Mouse (Mus musculus) E14TG2a.4 (cell line): ENCODE results near the gene Fam151b.

ENCODE experiments used
- CTCF ChIP-seq: conservative IDR thresholded peaks from 2 replicates; pipeline ENCODE4 v1.5.1; 2014; ENCODE audit warnings: low read length
- NANOG ChIP-seq: IDR thresholded peaks from 2 replicates; pipeline ENCODE4 v1.6.1; 2014; ENCODE audit warnings: borderline replicate concordance, low read length, mixed read lengths
- POU5F1 ChIP-seq: IDR thresholded peaks from 2 replicates; pipeline ENCODE4 v1.6.1; 2014; ENCODE audit warnings: low read length, borderline replicate concordance

GRCm38 (mm10) chr13:92529828-92530720 is 46.3 kb upstream of the Fam151b start:
- TF ChIP-seq CTCF (no peak), POU5F1 (no peak), NANOG (no peak)
